Mouse (Mus musculus) heart, postnatal 10 days (tissue): ENCODE measurements around the gene Map2k3. TPM values are rescaled to one million over a fixed set of nuclear protein-coding genes. Genes with fewer than 3 reads are reported as not detected.

Experiments
- total RNA-seq, 2 experiments: library from RNA; stranded (reverse); gene quantifications; 2 replicates each; pipeline ENCODE4 v1.2.3; 2021

Map2k3 gene
- total RNA-seq, 2 experiments from 2014 or later: 56.2 to 57.1 TPM

Other genes starting within 250 kb of the Map2k3 start
- 10 to 100 TPM; 23.8 to 25.2 TPM for gene Llgl1, start 232.3 kb upstream of the Map2k3 start, total RNA-seq
- gene Flii, start 204.8 kb upstream of the Map2k3 start, total RNA-seq: 100 to 1,000 TPM; 106 to 117 TPM
- gene Mief2, start 203.6 kb upstream of the Map2k3 start, total RNA-seq: 10 to 100 TPM; 24.2 to 26.6 TPM
- gene Top3a, start 154.7 kb upstream of the Map2k3 start, total RNA-seq: 1 to 10 TPM; 5.3 to 6.3 TPM
- 10 to 100 TPM; 16.1 to 16.6 TPM for gene Smcr8, start 154.5 kb upstream of the Map2k3 start, total RNA-seq
- 10 to 100 TPM; 19.9 to 22.4 TPM for gene Shmt1, start 120.3 kb upstream of the Map2k3 start, total RNA-seq
- gene Dhrs7b, start 101.4 kb upstream of the Map2k3 start, total RNA-seq: 10 to 100 TPM; 18.9 to 21.1 TPM
- gene Tmem11, start 52.8 kb upstream of the Map2k3 start, total RNA-seq: 10 to 100 TPM; 37.2 to 38.3 TPM
- 10 to 100 TPM; 18.1 to 24.2 TPM for gene Natd1, start 17.3 kb upstream of the Map2k3 start, total RNA-seq
- gene Kcnj12, start 90.5 kb downstream of the Map2k3 start, total RNA-seq: 10 to 100 TPM; 20.6 to 24.7 TPM
- gene Tnfrsf13b, start 194.7 kb downstream of the Map2k3 start, total RNA-seq: 1 to 10 TPM in 1 of 2 experiments, under 1 TPM in 1; 0.91 to 1.0 TPM
- gene Usp22, start 243.0 kb downstream of the Map2k3 start, total RNA-seq: 10 to 100 TPM; 55.1 to 57.6 TPM